ENCODE assay signal across 7 mouse cellular contexts in genomic region chr5:34915801-34916200, GRCm38 (mm10). TPM values are rescaled to one million over a fixed set of nuclear protein-coding genes. Genes with fewer than 3 reads are reported as not detected.
DNase-seq lines count a peak whose midpoint lies in the region; TF ChIP-seq lines count a peak whose summit lies in the region.

No protein-coding gene starts in this region.

- no peak for TF ChIP-seq POLR2A in spleen, adult 2 months (IDR thresholded peaks at IDR 0.05; ENCODE audit: low read depth, low read length)

- TF ChIP-seq CTCF in spleen, adult 2 months (IDR thresholded peaks at IDR 0.05; ENCODE audit: extremely low read depth, insufficient read depth, insufficient read length, insufficient replicate concordance), result peak; percentile 73; the same call in 1 of the 2 replicates

- intact Hi-C loops in left cerebral cortex, postnatal 14 days (cut with DNase I), result loop anchor here (2.0 to 10.0 kb wide), 3 partner anchors 69 to 127 kb away; no protein-coding TSS in a partner anchor

- peak overlapping the region; percentile 78 for H3K27ac ChIP-seq in midbrain, embryonic 10.5 days (replicated peaks)
- H3K27ac ChIP-seq in spleen, adult 2 months (ENCODE audit: insufficient read depth, low read length), result no peak overlapping the region

- H3K4me3 ChIP-seq in midbrain, embryonic 10.5 days, result no peak overlapping the region
- no peak overlapping the region for H3K4me3 ChIP-seq in spleen, adult 2 months (ENCODE audit: extremely low read depth, insufficient read depth, insufficient read length)

- peak; percentile 70 to 71 for DNase-seq in adrenal gland, adult 18-20 months (ENCODE audit: low spot score in 2 of 2)
- DNase-seq in cerebellum, postnatal 36 days, result peak; percentile 63 to 70
- DNase-seq in gastrocnemius, adult 8-10 months (ENCODE audit: low spot score in 2 of 2), result peak; percentile 23 to 36
- DNase-seq in induced T-regulatory cell, adult 2 months (ENCODE audit: low read depth), result peak; percentile 67
- peak; percentile 88 to 89 for DNase-seq in left cerebral cortex, postnatal 14 days (ENCODE audit: low spot score in 2 of 2)
- DNase-seq in midbrain, embryonic 10.5 days (ENCODE audit: low spot score), result peak; percentile 69
- DNase-seq in spleen, adult 2 months (ENCODE audit: low read depth in 1 of 2, low spot score in 2 of 2), result peak in 1 of 2 experiments; percentile 55

- peaks cover 10% of the 10 kb centered on the region for H3K36me3 ChIP-seq in midbrain, embryonic 10.5 days
- H3K36me3 ChIP-seq in spleen, adult 2 months (ENCODE audit: control insufficient read depth, insufficient read depth, low read length), result no peaks in the 10 kb centered on the region

- peaks cover 19% of the 10 kb centered on the region for H3K4me1 ChIP-seq in midbrain, embryonic 10.5 days
- H3K4me1 ChIP-seq in spleen, adult 2 months (ENCODE audit: control insufficient read depth, insufficient read depth, insufficient read length), result no peaks in the 10 kb centered on the region

- H3K27me3 ChIP-seq in midbrain, embryonic 10.5 days (ENCODE audit: low read depth, poor library complexity, severe bottlenecking), result no peaks in the 10 kb centered on the region
- no peaks in the 10 kb centered on the region for H3K27me3 ChIP-seq in spleen, adult 2 months (ENCODE audit: control insufficient read depth, insufficient read depth, low read length)

- H3K9me3 ChIP-seq in midbrain, embryonic 10.5 days (replicated peaks), result no peaks in the 10 kb centered on the region

- WGBS in midbrain, embryonic 10.5 days, result 31% methylated on average over 1 of the region's 1 CpGs
- WGBS in spleen, adult 2 months, result 3% methylated on average over 1 of the region's 1 CpGs

RNA-seq across cellular contexts. Expression of gene Msantd1, which starts 8.0 kb away (rescaled TPM):
- total RNA-seq in adrenal gland, adult 18-20 months (2021), result 1 to 10 TPM; 1.3 to 2.8 TPM
- under 1 TPM; 0.10 to 0.56 (median 0.20) TPM for total RNA-seq in gastrocnemius, adult 8-10 months (2022)
- 10 to 100 TPM; 10.1 to 10.3 TPM for total RNA-seq in left cerebral cortex, postnatal 14 days (2021)
- 0.47 and 0.49 TPM in 2 replicates for polyA plus RNA-seq in midbrain, embryonic 10.5 days (2016; fragmentation: Nextera tagmentation; extraction: Ambion mirVana)
- polyA plus RNA-seq in spleen, adult 2 months (2012; rRNA removed), result 3.3 TPM in 2 replicates

RNA-seq across cellular contexts. Expression of gene Rgs12, which starts 33.4 kb away (rescaled TPM):
- total RNA-seq in adrenal gland, adult 18-20 months (2021), result 10 to 100 TPM in 1 of 2 experiments, 1 to 10 TPM in 1; 6.4 to 20.2 TPM
- total RNA-seq in gastrocnemius, adult 8-10 months (2022), result 1 to 10 TPM; 1.8 to 2.6 (median 2.2) TPM
- total RNA-seq in left cerebral cortex, postnatal 14 days (2021), result 10 to 100 TPM; 56.0 to 65.8 TPM
- polyA plus RNA-seq in midbrain, embryonic 10.5 days (2016; fragmentation: Nextera tagmentation; extraction: Ambion mirVana), result 62.9 and 74.4 TPM in 2 replicates
- 27.8 and 30.1 TPM in 2 replicates for polyA plus RNA-seq in spleen, adult 2 months (2012; rRNA removed)
